Mouse (Mus musculus) left cerebral cortex, postnatal 25 days (tissue): ENCODE data around the gene Olfr1313. TPM values are rescaled to one million over a fixed set of nuclear protein-coding genes. Genes with fewer than 3 reads are reported as not detected.
"Not testable (repeated sequence)": the region's sequence is repeated elsewhere in the genome, so short reads cannot be mapped to it uniquely, and the experiment has no call there.

Experiments
- DNase-seq, 2 experiments: peaks; one replicate each; pipeline ENCODE4 v3.0.0; 2022; ENCODE audit warnings: low spot score in 2 of 2, mixed read lengths in 1 of 2
- intact Hi-C: fragments of 180-260 bp; cut with DNase I; formaldehyde crosslinking; loops from one replicate; pipeline ENCODE4 v1.15.1; 2025
- total RNA-seq, 2 experiments: library from RNA; stranded (reverse); gene quantifications; 2 replicates each; pipeline ENCODE4 v1.2.3; 2021

The Olfr1313 gene
- total RNA-seq: not detected

- no peak for DNase-seq
- intact Hi-C loops: no loop called here
Measured at GRCm38 (mm10) chr2:112077743-112078142, at the start of gene Olfr1313. Olfr1313 (minus strand) TSS chr2:112077843.

GRCm38 (mm10) chr2:112115340-112115739 lies 37.7 kb upstream of the Olfr1313 start, which contains the start of gene Olfr1315-ps1:
Olfr1315-ps1 (minus strand) TSS chr2:112115440.
- DNase-seq: no peak
- intact Hi-C loops: no loop called here

GRCm38 (mm10) chr2:112096681-112097080 lies 19.0 kb upstream of the Olfr1313 start, which contains the start of gene Olfr1314:
Olfr1314 (minus strand) TSS chr2:112096781.
- intact Hi-C loops: no loop called here
- DNase-seq: no peak

GRCm38 (mm10) chr2:112050138-112050537 lies 27.5 kb downstream of the Olfr1313 start, which contains the start of gene Olfr1312:
Olfr1312 (minus strand) TSS chr2:112050238.
- DNase-seq: no peak
- intact Hi-C loops: no loop called here

- DNase-seq, intact Hi-C loops: not testable (repeated sequence)
Measured at GRCm38 (mm10) chr2:112026971-112027370, 50.7 kb downstream of the Olfr1313 start.

GRCm38 (mm10) chr2:112024312-112024711 lies 53.3 kb downstream of the Olfr1313 start, which contains the start of gene Olfr1311:
Olfr1311 (minus strand) TSS chr2:112024412.
- no peak for DNase-seq
- intact Hi-C loops: no loop called here

Other genes starting within 250 kb of the Olfr1313 start
- gene Olfr1305, start 200.7 kb downstream of the Olfr1313 start, total RNA-seq: not detected
- gene Olfr1306, start 161.6 kb downstream of the Olfr1313 start, total RNA-seq: not detected
- under 1 TPM; 0.02 to 0.05 TPM for gene Olfr1307, start 128.4 kb downstream of the Olfr1313 start, total RNA-seq
- gene Olfr1308, start 112.9 kb downstream of the Olfr1313 start, total RNA-seq: not detected
- not detected for gene Olfr1309, start 87.6 kb downstream of the Olfr1313 start, total RNA-seq
- not detected for gene Olfr1310, start 65.1 kb downstream of the Olfr1313 start, total RNA-seq
- not detected for gene Olfr1311, start 53.4 kb downstream of the Olfr1313 start, total RNA-seq
- not detected for gene Olfr1312, start 27.6 kb downstream of the Olfr1313 start, total RNA-seq
- gene Olfr1314, start 18.9 kb upstream of the Olfr1313 start, total RNA-seq: not detected
- not detected for gene Olfr1315-ps1, start 37.6 kb upstream of the Olfr1313 start, total RNA-seq
- not detected for gene Olfr1316, start 57.1 kb upstream of the Olfr1313 start, total RNA-seq
- gene Olfr1317, start 62.5 kb upstream of the Olfr1313 start, total RNA-seq: not detected
- not detected for gene Olfr1318, start 76.4 kb upstream of the Olfr1313 start, total RNA-seq
- gene Lpcat4, start 161.6 kb upstream of the Olfr1313 start, total RNA-seq: 100 to 1,000 TPM; 135 to 158 TPM
- under 1 TPM in 1 of 2 experiments, not detected in 1; 0.09 TPM for gene Nutm1, start 181.4 kb upstream of the Olfr1313 start, total RNA-seq
- 10 to 100 TPM; 50.4 to 55.0 TPM for gene Nop10, start 184.1 kb upstream of the Olfr1313 start, total RNA-seq
- gene Slc12a6, start 188.0 kb upstream of the Olfr1313 start, total RNA-seq: 100 to 1,000 TPM; 119 to 130 TPM
- gene Gm21985, start 188.5 kb upstream of the Olfr1313 start, total RNA-seq: 1 to 10 TPM; 4.1 to 4.4 TPM